Mouse (Mus musculus) midbrain, embryonic 13.5 days (tissue): Measurements from ENCODE around the gene Smpdl3b. TPM values are rescaled to one million over a fixed set of nuclear protein-coding genes. Genes with fewer than 3 reads are reported as not detected.
"Not testable (repeated sequence)": the region's sequence is repeated elsewhere in the genome, so short reads cannot be mapped to it uniquely, and the experiment has no call there.

Experiments used
- ATAC-seq: fragments of 200-750 bp; cut with Nextera tagmentation; 2 replicates; pipeline ENCODE4 v1.8.0; 2017; ENCODE audit warnings: mild to moderate bottlenecking, moderate TSS enrichment, moderate library complexity
- H3K27ac ChIP-seq: fragments of 300-500 bp; sonication (generic); 2 replicates; pipeline ENCODE4 v1.5.1; 2015; ENCODE audit warnings: inconsistent platforms, mild to moderate bottlenecking, moderate library complexity
- H3K27me3 ChIP-seq: fragments of 300-500 bp; sonication (generic); 2 replicates; pipeline ENCODE4 v1.6.1; 2015; ENCODE audit warnings: mild to moderate bottlenecking, inconsistent platforms
- H3K36me3 ChIP-seq: fragments of 300-500 bp; sonication (generic); 2 replicates; pipeline ENCODE4 v1.6.1; 2015; ENCODE audit warnings: mild to moderate bottlenecking, inconsistent platforms
- H3K4me1 ChIP-seq: fragments of 300-500 bp; sonication (generic); replicated peaks from 2 replicates; pipeline ENCODE4 v1.6.1; 2015; ENCODE audit warnings: inconsistent platforms
- H3K4me2 ChIP-seq: fragments of 300-500 bp; sonication (generic); replicated peaks from 2 replicates; pipeline ENCODE4 v1.6.1; 2015; ENCODE audit warnings: moderate library complexity, mild to moderate bottlenecking, inconsistent platforms
- H3K4me3 ChIP-seq: fragments of 300-500 bp; sonication (generic); replicated peaks from 2 replicates; pipeline ENCODE4 v1.5.1; 2015; ENCODE audit warnings: mild to moderate bottlenecking, inconsistent platforms
- H3K9ac ChIP-seq: fragments of 300-500 bp; sonication (generic); replicated peaks from 2 replicates; pipeline ENCODE4 v1.6.1; 2015; ENCODE audit warnings: mild to moderate bottlenecking, inconsistent platforms
- H3K9me3 ChIP-seq: fragments of 300-500 bp; sonication (generic); 2 replicates; pipeline ENCODE4 v1.6.1; 2016; ENCODE audit warnings: mild to moderate bottlenecking, inconsistent platforms
- WGBS: fragments of 180-500 bp; shearing (Covaris S2); methylation state at CpG from one replicate; pipeline ENCODE4 v1.1.7; 2015; 5-methylcytosine and 5-hydroxymethylcytosine counted together
- polyA plus RNA-seq: library from polyadenylated mRNA; unstranded; fragments of >200 nt; fragmentation: Nextera tagmentation; extraction: Ambion mirVana; gene quantifications from 2 replicates; pipeline ENCODE4 v1.2.1, GENCODE M21; 2015

The Smpdl3b gene
- polyA plus RNA-seq, 1 experiment from 2014 or later, result 0.82 TPM

DNA sequence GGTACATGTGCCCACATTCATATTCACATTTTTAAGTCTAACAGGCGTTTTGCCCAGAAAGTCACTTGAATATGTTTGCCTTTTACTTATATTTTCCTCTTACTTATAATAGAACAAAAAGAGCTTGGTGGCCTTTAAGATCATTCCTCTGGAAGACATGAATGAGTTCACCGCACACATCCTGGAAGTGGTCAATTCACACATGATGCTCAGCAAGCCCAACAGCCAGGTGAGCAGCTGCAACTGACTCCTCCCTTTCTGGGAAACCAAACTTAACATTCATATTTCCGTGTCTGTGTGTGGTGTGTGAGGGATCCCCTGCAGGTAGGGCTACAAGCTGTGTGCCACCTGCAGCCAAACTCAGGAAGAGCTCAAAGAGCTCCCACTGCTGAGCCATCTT lies 17.9 kb upstream of the Smpdl3b start:
- Histone ChIP-seq H3K9me3 (no peaks in the 10 kb centered on the region), H3K27ac (no peak overlapping the region), H3K4me1 (no peaks in the 10 kb centered on the region), H3K9ac (no peak overlapping the region), H3K27me3 (no peaks in the 10 kb centered on the region), H3K4me2 (no peak overlapping the region), H3K36me3 (peaks cover 90% of the 10 kb centered on the region), H3K4me3 (no peak overlapping the region)
- ATAC-seq, result no peak
- 94% methylated on average over 3 of the region's 3 CpGs for WGBS

GRCm38 (mm10) chr4:132771776-132772175 lies 14.7 kb upstream of the Smpdl3b start:
- peaks cover 12% of the 10 kb centered on the region for H3K4me1 ChIP-seq

GRCm38 (mm10) chr4:132767914-132768876 lies 11.1 kb upstream of the Smpdl3b start, which contains the start of gene Rpa2:
TSS of gene Rpa2 (plus strand) at chr4:132768332.
- Histone ChIP-seq H3K9me3 (no peaks in the 10 kb centered on the region), H3K27me3 (no peaks in the 10 kb centered on the region), H3K4me1 (peaks cover 12% of the 10 kb centered on the region), H3K36me3 (peaks cover 25% of the 10 kb centered on the region), H3K4me3 (peak within 1 kb of the TSS; percentile 66), H3K27ac (no peak within 1 kb of the TSS), H3K9ac (peak within 1 kb of the TSS; percentile 66), H3K4me2 (peak within 1 kb of the TSS; percentile 91)
- WGBS, result under 1% methylated on average over 71 of the region's 71 CpGs
- peak; percentile 98 for ATAC-seq

More at GRCm38 (mm10) chr4:132771776-132772175, 14.7 kb upstream of the Smpdl3b start:
- 96% methylated on average over 9 of the region's 9 CpGs for WGBS
- Histone ChIP-seq H3K9ac (no peak overlapping the region), H3K9me3 (no peaks in the 10 kb centered on the region), H3K36me3 (peaks cover 61% of the 10 kb centered on the region), H3K27me3 (no peaks in the 10 kb centered on the region), H3K4me2 (no peak overlapping the region), H3K27ac (no peak overlapping the region), H3K4me3 (no peak overlapping the region)
- no peak for ATAC-seq

DNA sequence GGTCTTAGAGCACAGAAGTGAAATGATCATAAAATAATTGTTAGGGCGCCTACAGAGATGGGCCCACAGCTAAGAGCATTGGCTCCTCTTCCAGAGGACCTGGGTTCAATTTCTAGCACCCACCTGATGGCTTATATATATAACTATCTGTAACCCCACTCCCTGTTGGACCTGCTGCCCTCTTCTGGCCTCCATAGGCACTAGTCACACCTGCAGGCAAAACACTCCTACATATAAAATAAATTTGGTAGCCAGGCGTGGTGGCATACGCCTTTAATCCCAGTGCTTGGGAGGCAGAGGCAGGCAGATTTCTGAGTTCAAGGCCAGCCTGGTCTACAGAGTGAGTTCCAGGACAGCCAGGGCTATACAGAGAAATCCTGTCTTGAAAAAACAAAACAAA lies 6.1 kb upstream of the Smpdl3b start:
- not testable (repeated sequence) for H3K9ac ChIP-seq, ATAC-seq, H3K9me3 ChIP-seq, H3K27ac ChIP-seq, H3K4me2 ChIP-seq, H3K36me3 ChIP-seq, H3K4me3 ChIP-seq, H3K27me3 ChIP-seq, H3K4me1 ChIP-seq
- WGBS, result 90% methylated on average over 3 of the region's 3 CpGs

DNA sequence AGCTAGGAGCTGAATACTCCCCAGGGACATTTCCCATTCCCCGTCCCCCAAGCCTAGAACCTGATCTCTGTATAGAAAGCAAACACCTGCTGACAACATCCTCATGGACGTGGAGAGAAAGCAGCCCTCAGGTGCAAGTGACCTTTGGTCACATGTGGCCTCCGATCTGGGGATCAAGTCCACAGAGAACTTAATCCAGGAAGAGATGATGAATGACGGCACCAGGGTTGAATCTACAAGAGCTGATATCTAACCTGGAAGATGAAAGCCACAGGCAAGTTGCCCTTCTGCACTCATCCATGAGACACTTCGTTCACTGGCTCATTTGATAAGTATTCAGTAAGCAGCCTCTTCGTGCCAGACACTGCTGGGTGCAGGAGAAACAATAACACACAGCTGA lies 5.5 kb upstream of the Smpdl3b start:
- H3K4me3 ChIP-seq, result no peak overlapping the region
- H3K27me3 ChIP-seq, result peaks cover 7% of the 10 kb centered on the region
- H3K36me3 ChIP-seq, result no peaks in the 10 kb centered on the region
- no peaks in the 10 kb centered on the region for H3K4me1 ChIP-seq
- H3K4me2 ChIP-seq, result no peak overlapping the region
- ATAC-seq, result no peak
- H3K9ac ChIP-seq, result no peak overlapping the region
- H3K27ac ChIP-seq, result no peak overlapping the region
- H3K9me3 ChIP-seq, result no peaks in the 10 kb centered on the region
- 79% methylated on average over 6 of the region's 6 CpGs for WGBS

DNA sequence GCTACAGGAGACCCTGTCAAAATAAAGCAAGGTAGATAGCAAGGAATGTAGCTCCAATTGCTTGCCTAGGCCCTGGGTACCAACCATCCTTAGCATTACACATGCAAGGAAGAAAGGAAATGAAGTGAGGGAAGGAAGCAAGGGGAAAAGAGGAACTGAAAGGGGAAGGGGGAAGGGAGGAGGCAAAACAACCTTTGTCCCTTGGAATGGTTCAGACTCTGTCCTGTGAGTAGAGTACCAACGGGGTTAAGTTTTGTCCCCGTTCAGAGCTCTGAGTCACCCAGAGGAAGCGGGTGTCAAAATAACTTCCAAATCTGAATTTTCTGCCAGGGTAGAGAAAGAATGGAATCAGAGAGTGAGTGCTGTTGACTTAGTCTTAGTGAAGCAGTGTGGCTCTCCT lies 3.2 kb upstream of the Smpdl3b start:
- no peak overlapping the region for H3K27ac ChIP-seq
- no peaks in the 10 kb centered on the region for H3K36me3 ChIP-seq
- no peaks in the 10 kb centered on the region for H3K9me3 ChIP-seq
- no peak overlapping the region for H3K4me2 ChIP-seq
- no peak for ATAC-seq
- no peak overlapping the region for H3K4me3 ChIP-seq
- peaks cover 29% of the 10 kb centered on the region for H3K27me3 ChIP-seq
- WGBS, result 73% methylated on average over 3 of the region's 3 CpGs
- H3K9ac ChIP-seq, result no peak overlapping the region
- H3K4me1 ChIP-seq, result peaks cover 8% of the 10 kb centered on the region

DNA sequence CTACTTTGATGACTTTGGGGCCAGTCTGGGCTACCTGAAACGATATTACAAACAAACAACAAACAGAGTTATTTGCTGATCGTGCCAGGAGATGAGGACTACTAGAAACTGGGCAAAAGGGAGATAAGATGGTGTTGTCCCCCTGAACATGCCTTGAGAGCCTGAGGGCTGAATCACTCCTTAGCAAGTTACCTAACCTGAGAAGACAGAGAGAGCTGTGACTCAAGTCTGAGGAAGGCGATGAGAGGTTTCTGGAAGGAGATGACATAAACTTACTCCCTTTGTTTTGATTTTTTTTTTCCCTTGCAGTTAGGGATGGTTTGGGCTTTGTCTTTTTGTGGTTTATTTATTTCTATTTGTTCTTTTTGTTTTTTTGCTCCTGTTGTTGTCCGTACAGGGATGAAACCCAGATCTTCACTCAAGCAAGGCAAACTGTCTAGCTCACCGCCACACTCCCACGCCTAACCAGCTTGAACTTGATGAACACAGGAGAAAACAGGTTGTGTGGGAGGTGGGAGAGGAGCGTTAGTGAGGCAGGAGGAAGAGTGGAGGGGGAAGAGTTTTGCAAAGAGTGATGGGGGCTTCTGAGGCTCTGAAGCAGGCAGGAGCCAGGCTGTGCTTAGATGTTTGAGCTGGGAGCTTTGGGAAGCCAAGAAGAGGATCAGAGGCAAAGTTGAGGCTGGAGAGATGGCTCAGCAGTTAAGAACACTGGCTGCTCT lies 740 bp upstream of the Smpdl3b start:
- H3K4me2 ChIP-seq, result peak overlapping the region; percentile 68; the same call in 1 of the 2 replicates
- no peak overlapping the region for H3K4me3 ChIP-seq
- no peaks in the 10 kb centered on the region for H3K9me3 ChIP-seq
- no peak for ATAC-seq
- peaks cover 8% of the 10 kb centered on the region for H3K4me1 ChIP-seq
- 86% methylated on average over 7 of the region's 7 CpGs for WGBS
- H3K27ac ChIP-seq, result no peak overlapping the region
- H3K9ac ChIP-seq, result peak overlapping the region; percentile 63; the same call in 1 of the 2 replicates
- no peaks in the 10 kb centered on the region for H3K36me3 ChIP-seq
- peaks cover 29% of the 10 kb centered on the region for H3K27me3 ChIP-seq

GRCm38 (mm10) chr4:132752992-132753391 lies 4.1 kb downstream of the Smpdl3b start:
- no peak for ATAC-seq
- peaks cover 27% of the 10 kb centered on the region for H3K27me3 ChIP-seq
- 71% methylated on average over 6 of the region's 6 CpGs for whole genome bisulfite sequencing
- H3K9me3 ChIP-seq, result no peaks in the 10 kb centered on the region
- no peak overlapping the region for H3K9ac ChIP-seq
- H3K27ac ChIP-seq, result no peak overlapping the region
- no peak overlapping the region for H3K4me3 ChIP-seq
- H3K4me2 ChIP-seq, result no peak overlapping the region
- H3K4me1 ChIP-seq, result peaks cover 8% of the 10 kb centered on the region
- H3K36me3 ChIP-seq, result no peaks in the 10 kb centered on the region

DNA sequence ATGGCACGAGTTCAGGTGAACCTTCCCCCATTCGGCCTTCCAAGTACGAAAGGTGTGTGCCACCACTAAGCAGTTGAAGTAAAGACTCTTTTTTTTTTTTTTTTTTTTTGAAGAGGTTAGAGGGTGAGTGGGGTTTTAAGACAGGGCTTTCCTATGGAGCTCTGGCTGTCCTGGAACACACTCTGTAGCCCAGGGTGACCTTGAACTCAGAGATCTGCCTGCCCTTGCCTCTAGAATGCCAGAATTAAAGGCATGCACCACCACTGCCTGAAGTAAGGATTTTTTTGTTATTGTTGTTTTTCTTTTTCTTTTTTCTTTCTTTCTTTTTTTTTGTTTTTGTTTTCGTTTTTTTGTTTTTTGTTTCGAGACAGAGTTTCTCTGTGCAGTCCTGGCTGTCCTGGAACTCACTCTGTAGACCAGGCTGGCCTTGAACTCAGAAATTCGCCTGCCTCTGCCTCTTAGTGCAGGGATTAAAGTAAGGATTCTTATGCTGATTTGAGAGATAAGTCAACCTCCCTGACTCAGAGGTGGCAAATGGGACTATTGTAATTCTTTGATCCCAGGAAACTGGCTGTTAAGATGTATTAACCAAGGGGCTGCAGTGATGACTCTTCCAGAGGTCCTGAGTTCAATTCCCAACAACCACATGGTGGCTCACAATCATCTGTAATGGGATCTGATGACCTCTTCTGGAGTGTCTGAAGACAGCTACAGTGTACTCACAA lies 7.6 kb downstream of the Smpdl3b start:
- H3K36me3 ChIP-seq, result no peaks in the 10 kb centered on the region
- no peak overlapping the region for H3K4me2 ChIP-seq
- peaks cover 7% of the 10 kb centered on the region for H3K4me1 ChIP-seq
- 84% methylated on average over 6 of the region's 6 CpGs for WGBS
- no peak for ATAC-seq
- no peak overlapping the region for H3K9ac ChIP-seq
- H3K27ac ChIP-seq, result no peak overlapping the region
- no peaks in the 10 kb centered on the region for H3K9me3 ChIP-seq
- H3K27me3 ChIP-seq, result no peaks in the 10 kb centered on the region
- no peak overlapping the region for H3K4me3 ChIP-seq

DNA sequence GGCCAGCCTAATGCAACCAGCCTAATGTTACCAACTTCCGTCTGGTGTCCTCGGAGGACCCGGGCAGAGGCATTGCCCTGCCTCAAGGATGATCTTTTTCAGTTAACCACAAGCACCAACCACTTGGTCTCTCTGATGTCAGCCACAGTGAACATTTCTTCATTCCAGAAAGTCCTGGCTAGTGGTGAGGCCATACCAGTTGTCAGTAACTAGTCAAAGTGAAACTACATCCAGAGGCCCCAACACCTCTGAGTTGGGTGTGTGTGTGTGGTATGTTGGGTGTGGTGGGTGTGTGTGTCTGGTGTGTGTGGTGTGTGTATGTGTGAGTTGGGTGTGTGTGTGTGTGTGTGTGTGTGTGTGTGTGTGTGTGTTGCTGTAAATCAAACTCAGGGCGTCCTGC lies 8.3 kb downstream of the Smpdl3b start:
- no peak overlapping the region for H3K9ac ChIP-seq
- no peak overlapping the region for H3K4me3 ChIP-seq
- ATAC-seq, result no peak
- H3K4me2 ChIP-seq, result no peak overlapping the region
- H3K27me3 ChIP-seq, result no peaks in the 10 kb centered on the region
- H3K9me3 ChIP-seq, result no peaks in the 10 kb centered on the region
- H3K36me3 ChIP-seq, result no peaks in the 10 kb centered on the region
- H3K27ac ChIP-seq, result no peak overlapping the region
- WGBS, result 90% methylated on average over 4 of the region's 4 CpGs
- H3K4me1 ChIP-seq, result peaks cover 13% of the 10 kb centered on the region

- Histone ChIP-seq H3K4me3 (no peak overlapping the region), H3K36me3 (no peaks in the 10 kb centered on the region), H3K4me1 (peaks cover 16% of the 10 kb centered on the region), H3K9ac (no peak overlapping the region), H3K4me2 (no peak overlapping the region), H3K27me3 (no peaks in the 10 kb centered on the region), H3K27ac (no peak overlapping the region), H3K9me3 (no peaks in the 10 kb centered on the region)
- WGBS, result 75% methylated on average over 9 of the region's 9 CpGs
- ATAC-seq, result no peak
These were observed 9.3 kb downstream of the Smpdl3b start for GRCm38 (mm10) chr4:132747664-132748259.
